Mouse (Mus musculus) c-Kit-negative CD71-positive TER-119-positive erythroid progenitor cells, embryonic 14.5 days (primary cell): ENCODE data around the gene 1700016C15Rik.

Experiments
- DNase-seq: peaks from one replicate; pipeline ENCODE4 v3.0.0-alpha.2; 2013; ENCODE audit warnings: low read depth, low spot score

The 1700016C15Rik gene

GRCm38 (mm10) chr1:177729043-177730024 lies at the start of gene 1700016C15Rik:
Gene 1700016C15Rik, plus strand, starts transcription at chr1:177729814.
- DNase-seq = no peak

- no peak for DNase-seq
Measured at GRCm38 (mm10) chr1:177681239-177681638, 48.4 kb upstream of the 1700016C15Rik start.

- no peak for DNase-seq
Measured at GRCm38 (mm10) chr1:177683931-177684836, 45.4 kb upstream of the 1700016C15Rik start.

GRCm38 (mm10) chr1:177684901-177685300 lies 44.7 kb upstream of the 1700016C15Rik start:
- no peak for DNase-seq

- DNase-seq = no peak
Measured at GRCm38 (mm10) chr1:177686137-177686536, 43.5 kb upstream of the 1700016C15Rik start.

GRCm38 (mm10) chr1:177686982-177687381 lies 42.6 kb upstream of the 1700016C15Rik start:
- no peak for DNase-seq

GRCm38 (mm10) chr1:177692491-177692890 lies 37.1 kb upstream of the 1700016C15Rik start:
- no peak for DNase-seq

GRCm38 (mm10) chr1:177693486-177694252 lies 35.9 kb upstream of the 1700016C15Rik start:
- DNase-seq = no peak

- DNase-seq = no peak
Measured at GRCm38 (mm10) chr1:177700560-177700959, 29.1 kb upstream of the 1700016C15Rik start.

GRCm38 (mm10) chr1:177702481-177703146 lies 27.0 kb upstream of the 1700016C15Rik start:
- DNase-seq = no peak

- no peak for DNase-seq
Measured at GRCm38 (mm10) chr1:177703147-177703807, 26.3 kb upstream of the 1700016C15Rik start.

GRCm38 (mm10) chr1:177705204-177705603 lies 24.4 kb upstream of the 1700016C15Rik start:
- DNase-seq = no peak

GRCm38 (mm10) chr1:177707571-177707970 lies 22.0 kb upstream of the 1700016C15Rik start:
- no peak for DNase-seq

GRCm38 (mm10) chr1:177708583-177709055 lies 21.0 kb upstream of the 1700016C15Rik start:
- no peak for DNase-seq

GRCm38 (mm10) chr1:177711000-177711399 lies 18.6 kb upstream of the 1700016C15Rik start:
- no peak for DNase-seq

- DNase-seq = no peak
Measured at GRCm38 (mm10) chr1:177711418-177711817, 18.2 kb upstream of the 1700016C15Rik start.

GRCm38 (mm10) chr1:177713635-177714396 lies 15.8 kb upstream of the 1700016C15Rik start:
- DNase-seq = no peak

- no peak for DNase-seq
Measured at GRCm38 (mm10) chr1:177714397-177715012, 15.1 kb upstream of the 1700016C15Rik start.

- no peak for DNase-seq
Measured at GRCm38 (mm10) chr1:177716448-177716847, 13.2 kb upstream of the 1700016C15Rik start.
